Mouse (Mus musculus): ENCODE measurements around the gene Cisd1. TPM values are rescaled to one million over a fixed set of nuclear protein-coding genes. Genes with fewer than 3 reads are reported as not detected.

Gene Cisd1
- polyA plus RNA-seq, 1 experiment from 2014 or later, result 281 TPM

DNA sequence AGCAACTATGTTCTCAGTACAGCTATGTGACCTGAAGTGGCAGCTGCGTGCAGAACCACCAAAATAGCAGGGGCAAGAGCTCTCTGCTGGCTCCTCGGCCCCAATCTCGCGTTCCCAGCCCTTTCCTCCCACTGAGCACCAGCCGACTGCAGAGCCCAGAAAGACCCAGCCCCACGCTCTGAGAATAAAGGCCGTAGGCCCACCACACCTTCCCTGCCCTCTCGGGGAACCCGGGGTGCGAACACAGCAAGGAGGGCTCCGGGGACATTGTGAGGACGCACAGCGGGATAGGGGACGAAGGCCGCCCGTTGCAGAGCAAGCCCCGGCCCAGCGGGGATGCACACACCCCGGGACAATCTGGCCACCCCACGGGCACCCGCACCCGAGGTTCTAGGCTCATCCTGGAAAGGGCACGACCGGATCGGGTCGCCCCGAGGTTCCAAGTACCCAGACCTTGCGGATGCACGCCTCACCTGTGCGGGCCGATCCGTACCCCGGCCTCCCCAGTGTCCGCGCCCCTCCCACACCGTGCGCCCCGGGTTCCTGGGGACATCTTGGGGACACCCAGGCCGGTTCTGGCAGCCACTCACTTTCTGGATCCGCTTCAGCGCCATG lies 60.1 kb downstream of the Cisd1 start:
- peaks cover 37% of the 10 kb centered on the region for H3K4me1 ChIP-seq (ENCODE audit: control insufficient read depth, insufficient read depth, low read length)
- DNase-seq, result peak; percentile 70
- peak; percentile 81 for ATAC-seq (ENCODE audit: low FRiP score, low TSS enrichment)
- no peaks in the 10 kb centered on the region for H3K9me3 ChIP-seq (ENCODE audit: control insufficient read depth, low read length)
- peak overlapping the region; percentile 99 for H3K4me3 ChIP-seq (replicated peaks; ENCODE audit: low read depth, low read length)
- peak overlapping the region; percentile 90 for H3K27ac ChIP-seq (replicated peaks; ENCODE audit: low read depth, low read length)
- H3K36me3 ChIP-seq (ENCODE audit: control insufficient read depth, insufficient read depth, low read length), result peaks cover 5% of the 10 kb centered on the region
- H3K27me3 ChIP-seq (ENCODE audit: control insufficient read depth, insufficient read depth, low read length), result no peaks in the 10 kb centered on the region
- peak overlapping the region; percentile 99 for H3K9ac ChIP-seq (replicated peaks; ENCODE audit: low read length)
- peak overlapping the region; percentile 59 for H3K4me2 ChIP-seq (ENCODE audit: low read length)
- WGBS, result under 1% methylated on average over 41 of the region's 41 CpGs

DNA sequence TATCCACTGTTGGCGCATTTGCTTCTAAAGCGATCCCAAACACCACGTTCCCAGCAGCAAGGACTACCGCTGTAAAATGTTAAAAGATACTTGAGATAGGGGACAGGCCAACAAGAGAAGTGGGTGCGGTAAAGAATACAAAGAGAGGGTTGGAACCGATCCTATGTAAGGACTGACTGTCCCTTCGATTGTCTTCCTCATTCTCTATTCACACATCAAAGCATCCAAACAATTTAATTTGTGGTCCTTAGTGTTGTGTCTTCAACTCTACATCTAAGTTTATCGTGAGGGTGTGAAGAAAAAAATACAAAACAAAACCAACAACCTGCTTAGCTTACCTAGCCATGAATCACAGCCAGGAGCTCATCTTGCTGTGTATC lies 60.6 kb downstream of the Cisd1 start:
- WGBS, result 14% methylated on average over 8 of the region's 8 CpGs
- Histone ChIP-seq H3K4me1 (ENCODE audit: control insufficient read depth, insufficient read depth, low read length) (peaks cover 39% of the 10 kb centered on the region), H3K27ac (replicated peaks; ENCODE audit: low read depth, low read length) (peak overlapping the region; percentile 90), H3K27me3 (ENCODE audit: control insufficient read depth, insufficient read depth, low read length) (no peaks in the 10 kb centered on the region), H3K36me3 (ENCODE audit: control insufficient read depth, insufficient read depth, low read length) (peaks cover 5% of the 10 kb centered on the region), H3K9me3 (ENCODE audit: control insufficient read depth, low read length) (no peaks in the 10 kb centered on the region), H3K4me2 (ENCODE audit: low read length) (peak overlapping the region; percentile 59), H3K9ac (replicated peaks; ENCODE audit: low read length) (peak overlapping the region; percentile 99), H3K4me3 (replicated peaks; ENCODE audit: low read depth, low read length) (peak overlapping the region; percentile 99)
- ATAC-seq (ENCODE audit: low FRiP score, low TSS enrichment) (no peak), DNase-seq (peak; percentile 37)

Other genes starting within 250 kb of the Cisd1 start
- gene Bicc1, start 185.3 kb downstream of the Cisd1 start, polyA plus RNA-seq (2014; fragmentation: Nextera tagmentation; extraction: Ambion mirVana), result 1.7 and 6.2 TPM in 2 replicates
- gene Tfam, start 106.7 kb downstream of the Cisd1 start, polyA plus RNA-seq (2014; fragmentation: Nextera tagmentation; extraction: Ambion mirVana), result 38.5 and 50.1 TPM in 2 replicates
- gene Ube2d1, start 59.7 kb downstream of the Cisd1 start, polyA plus RNA-seq (2014; fragmentation: Nextera tagmentation; extraction: Ambion mirVana), result 246 and 254 TPM in 2 replicates
- 21.1 and 22.0 TPM in 2 replicates for gene Ipmk, start 2.8 kb upstream of the Cisd1 start, polyA plus RNA-seq (2014; fragmentation: Nextera tagmentation; extraction: Ambion mirVana)

Measured in midbrain, embryonic 14.5 days (tissue).